Mouse (Mus musculus) embryo, embryonic 9.5 days (tissue): Measurements from ENCODE around the gene Gpn1.

Source experiments
- DNase-seq: peaks from one replicate; pipeline ENCODE4 v3.0.0-alpha.2; 2017; ENCODE audit errors: extremely low spot score

Gpn1 gene

DNA sequence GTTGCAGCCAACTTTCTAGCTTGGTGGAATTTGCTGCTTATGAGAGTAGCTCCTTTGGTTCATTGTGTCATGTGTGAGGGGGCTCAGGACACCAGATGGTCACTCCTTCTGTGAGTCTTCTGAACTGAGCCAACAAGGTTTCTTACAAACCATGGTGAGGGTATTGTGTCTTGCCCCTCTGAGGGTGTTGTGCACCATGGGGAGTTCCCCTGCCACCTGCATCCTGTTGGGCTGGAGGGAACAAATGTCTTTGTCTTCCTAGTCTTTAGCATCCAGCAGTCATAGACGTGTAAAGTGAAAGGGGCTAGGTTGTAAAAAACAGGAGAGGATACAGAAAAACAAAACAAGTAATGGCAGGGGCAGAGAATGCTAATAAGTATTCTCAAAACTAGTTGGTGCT lies 64.9 kb downstream of the Gpn1 start:
- DNase-seq = no peak

DNA sequence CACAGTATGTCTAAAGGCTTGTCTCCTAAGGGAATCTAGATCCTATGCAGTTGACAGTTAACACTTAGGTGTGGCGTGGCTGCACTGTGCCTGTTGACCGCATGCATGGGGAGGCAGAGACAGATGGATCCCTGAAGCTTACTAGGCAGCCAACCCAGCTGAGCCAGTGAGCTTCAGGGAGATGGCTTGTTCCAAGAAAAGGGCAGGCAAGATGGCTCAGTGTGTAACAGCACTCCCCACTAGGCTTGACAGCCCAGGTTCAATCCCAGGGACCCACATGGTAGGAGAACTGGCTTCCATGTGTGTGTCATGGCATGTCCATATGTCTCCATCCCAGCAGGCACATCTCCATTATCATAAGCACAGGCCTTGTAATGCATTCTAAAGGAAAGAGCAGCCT lies 65.8 kb downstream of the Gpn1 start:
- DNase-seq = no peak

DNA sequence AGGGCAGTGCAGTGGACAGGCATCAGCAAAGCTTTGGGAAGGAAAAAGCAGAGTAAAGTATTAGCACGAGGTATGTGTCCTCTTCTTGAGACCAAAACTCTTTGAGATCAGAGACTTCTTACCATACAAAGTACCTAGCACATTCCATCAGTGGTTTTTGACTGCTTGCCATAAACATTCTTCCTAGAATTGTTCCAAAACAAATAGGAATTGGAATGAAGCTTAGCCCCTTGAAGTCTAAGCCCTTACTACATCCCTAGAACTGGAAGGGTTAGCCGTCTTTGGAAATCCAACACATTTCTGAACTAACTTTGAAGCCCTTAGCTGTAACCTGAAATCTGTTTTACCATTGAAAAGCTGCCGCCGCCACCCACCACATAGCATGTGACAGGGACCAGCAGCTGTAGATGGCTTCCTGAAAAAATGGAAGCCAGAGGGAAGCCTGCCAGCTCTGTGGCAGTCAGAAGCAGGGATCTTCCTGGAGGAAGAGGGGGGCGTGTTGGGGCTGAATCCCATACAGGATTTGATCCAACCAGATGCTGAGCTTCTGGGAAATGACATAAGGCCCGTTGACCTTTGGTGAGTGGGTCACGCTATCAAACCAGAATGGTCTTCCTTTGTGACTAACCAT lies 67.6 kb downstream of the Gpn1 start:
- DNase-seq = no peak
